Mouse (Mus musculus): Measurements from ENCODE around the gene Mpdu1.
"Not testable (repeated sequence)": the region's sequence is repeated elsewhere in the genome, so short reads cannot be mapped to it uniquely, and the experiment has no call there.

Mpdu1 gene

GRCm38 (mm10) chr11:69620394-69621081 is 41.9 kb downstream of the Mpdu1 start:
- no peak for DNase-seq (ENCODE audit: low spot score)

- DNase-seq (ENCODE audit: low spot score) = no peak
These were observed 44.6 kb downstream of the Mpdu1 start, which contains the start of gene Shbg for GRCm38 (mm10) chr11:69617805-69618204. Shbg (minus strand) TSS chr11:69617905.

GRCm38 (mm10) chr11:69616781-69617180 is 45.7 kb downstream of the Mpdu1 start:
- DNase-seq (ENCODE audit: low spot score) = no peak

- not testable (repeated sequence) for DNase-seq (ENCODE audit: low spot score)
These were observed 48.2 kb downstream of the Mpdu1 start for GRCm38 (mm10) chr11:69614257-69614588.

GRCm38 (mm10) chr11:69613553-69614256 is 48.7 kb downstream of the Mpdu1 start:
- DNase-seq (ENCODE audit: low spot score) = peak; percentile 78

GRCm38 (mm10) chr11:69610899-69611298 is 51.5 kb downstream of the Mpdu1 start:
- no peak for DNase-seq (ENCODE audit: low spot score)

GRCm38 (mm10) chr11:69609416-69609815 is 53.0 kb downstream of the Mpdu1 start:
- DNase-seq (ENCODE audit: low spot score) = no peak

GRCm38 (mm10) chr11:69608525-69608924 is 53.9 kb downstream of the Mpdu1 start:
- no peak for DNase-seq (ENCODE audit: low spot score)

GRCm38 (mm10) chr11:69606832-69607231 is 55.6 kb downstream of the Mpdu1 start:
- no peak for DNase-seq (ENCODE audit: low spot score)

Measured in layer of hippocampus, adult 9-10 months (tissue).